Comparison of ENCODE assay signal across 12 mouse cellular contexts in genomic region chr16:11500061-11500460, GRCm38 (mm10).
"Had no signal": no experiment of that assay in that cellular context is flagged by ENCODE, and none has a peak within 500 bp of the region (broad histone marks: within the 10 kb centered on the region; RNA-seq: fewer than 3 reads in every experiment).

No protein-coding gene starts in this region.

- DNase-seq: kidney, postnatal 14 days; lung, adult 2 months; lung, postnatal 36 days; midbrain, embryonic 14.5 days; thymus, adult 2 months; thymus, postnatal 25 days had no signal

- H3K9ac ChIP-seq: liver, embryonic 15.5 days; neural tube, embryonic 12.5 days; stomach, embryonic 15.5 days had no signal

- H3K9me3 ChIP-seq: limb, embryonic 10.5 days; liver, embryonic 15.5 days; neural tube, embryonic 12.5 days; stomach, embryonic 15.5 days had no signal

- H3K36me3 ChIP-seq: limb, embryonic 10.5 days; liver, embryonic 15.5 days; neural tube, embryonic 12.5 days; stomach, embryonic 15.5 days had no signal

- H3K4me1 ChIP-seq: neural tube, embryonic 12.5 days; stomach, embryonic 15.5 days had no signal

- H3K27ac ChIP-seq: limb, embryonic 10.5 days; liver, embryonic 15.5 days; neural tube, embryonic 12.5 days; stomach, embryonic 15.5 days had no signal

- H3K4me3 ChIP-seq: limb, embryonic 10.5 days; liver, embryonic 15.5 days; neural tube, embryonic 12.5 days; stomach, embryonic 15.5 days had no signal

- ATAC-seq: lung, postnatal 0 days had no signal

- H3K4me2 ChIP-seq: liver, embryonic 11.5 days; liver, embryonic 15.5 days; neural tube, embryonic 12.5 days; stomach, embryonic 15.5 days had no signal

- H3K27me3 ChIP-seq: liver, embryonic 15.5 days; neural tube, embryonic 12.5 days; stomach, embryonic 15.5 days had no signal
